Mouse (Mus musculus) embryonic facial prominence, embryonic 11.5 days (tissue): ENCODE data around the gene Kit. TPM values are rescaled to one million over a fixed set of nuclear protein-coding genes. Genes with fewer than 3 reads are reported as not detected.

ENCODE experiments used
- ATAC-seq: fragments of 200-750 bp; cut with Nextera tagmentation; replicated peaks from 2 replicates; pipeline ENCODE4 v1.8.0; 2017; ENCODE audit warnings: low read depth; ENCODE audit not compliant: insufficient number of reproducible peaks, low FRiP score, low TSS enrichment
- DNase-seq: peaks from one replicate; pipeline ENCODE4 v3.0.0-alpha.2; 2015; ENCODE audit warnings: low spot score
- H3K27ac ChIP-seq: fragments of 300-500 bp; sonication (generic); replicated peaks from 2 replicates; pipeline ENCODE4 v1.5.1; 2014; ENCODE audit warnings: mild to moderate bottlenecking, low read depth, low read length, control low read depth
- H3K27me3 ChIP-seq: fragments of 300-500 bp; sonication (generic); 2 replicates; pipeline ENCODE4 v1.6.1; 2014; ENCODE audit warnings: mild to moderate bottlenecking, low read length, moderate library complexity, mixed read lengths; ENCODE audit not compliant: control insufficient read depth, insufficient read depth
- H3K36me3 ChIP-seq: fragments of 300-500 bp; sonication (generic); replicated peaks from 2 replicates; pipeline ENCODE4 v1.6.1; 2014; ENCODE audit warnings: low read depth, mild to moderate bottlenecking, low read length, moderate library complexity, mixed read lengths; ENCODE audit not compliant: control insufficient read depth, insufficient read depth
- H3K4me1 ChIP-seq: fragments of 300-500 bp; sonication (generic); 2 replicates; pipeline ENCODE4 v1.6.1; 2014; ENCODE audit warnings: low read length, mixed read lengths; ENCODE audit not compliant: control insufficient read depth, insufficient read depth
- H3K4me2 ChIP-seq: fragments of 300-500 bp; sonication (generic); 2 replicates; pipeline ENCODE4 v1.6.1; 2014; ENCODE audit warnings: low read depth, mild to moderate bottlenecking, control low read depth, low read length, moderate library complexity
- H3K4me3 ChIP-seq: fragments of 300-500 bp; sonication (generic); 2 replicates; pipeline ENCODE4 v1.5.1; 2014; ENCODE audit warnings: low read depth, low read length, control low read depth
- H3K9ac ChIP-seq: fragments of 300-500 bp; sonication (generic); replicated peaks from 2 replicates; pipeline ENCODE4 v1.6.1; 2014; ENCODE audit warnings: mild to moderate bottlenecking, control low read depth, low read length
- H3K9me3 ChIP-seq: fragments of 300-500 bp; sonication (generic); replicated peaks from 2 replicates; pipeline ENCODE4 v1.6.1; 2016; ENCODE audit warnings: mild to moderate bottlenecking, low read length, inconsistent platforms, mixed read lengths; ENCODE audit not compliant: control insufficient read depth
- WGBS: fragments of 180-500 bp; shearing (Covaris S2); extraction: QIAGEN DNeasy Blood & Tissue Kit; methylation state at CpG from one replicate; pipeline ENCODE4 v1.1.7; 2014; 5-methylcytosine and 5-hydroxymethylcytosine counted together
- polyA plus RNA-seq: library from polyadenylated mRNA; unstranded; fragments of >200 nt; fragmentation: Nextera tagmentation; extraction: Ambion mirVana; gene quantifications from 2 replicates; pipeline ENCODE4 v1.2.1, GENCODE M21; 2014

The Kit gene
- polyA plus RNA-seq, 1 experiment from 2014 or later: 21.0 TPM

- no peaks in the 10 kb centered on the region for H3K9me3 ChIP-seq
- WGBS: 75% methylated on average over 7 of the region's 7 CpGs
- H3K4me2 ChIP-seq: no peak overlapping the region
- no peaks in the 10 kb centered on the region for H3K36me3 ChIP-seq
- H3K4me3 ChIP-seq: no peak overlapping the region
- no peak overlapping the region for H3K9ac ChIP-seq
- H3K27me3 ChIP-seq: no peaks in the 10 kb centered on the region
- no peak overlapping the region for H3K27ac ChIP-seq
- H3K4me1 ChIP-seq: peaks cover 4% of the 10 kb centered on the region; the same call in 1 of the 2 replicates
- no peak for DNase-seq
- ATAC-seq: no peak
Measured at GRCm38 (mm10) chr5:75578141-75578540, 3.4 kb downstream of the Kit start.

GRCm38 (mm10) chr5:75579244-75579643, 4.5 kb downstream of the Kit start:
- Histone ChIP-seq H3K36me3 (no peaks in the 10 kb centered on the region), H3K4me3 (no peak overlapping the region), H3K4me1 (peaks cover 4% of the 10 kb centered on the region; the same call in 1 of the 2 replicates), H3K4me2 (no peak overlapping the region), H3K27me3 (no peaks in the 10 kb centered on the region), H3K9ac (no peak overlapping the region), H3K9me3 (no peaks in the 10 kb centered on the region), H3K27ac (no peak overlapping the region)
- no peak for ATAC-seq
- 83% methylated on average over 5 of the region's 5 CpGs for WGBS
- no peak for DNase-seq

DNA sequence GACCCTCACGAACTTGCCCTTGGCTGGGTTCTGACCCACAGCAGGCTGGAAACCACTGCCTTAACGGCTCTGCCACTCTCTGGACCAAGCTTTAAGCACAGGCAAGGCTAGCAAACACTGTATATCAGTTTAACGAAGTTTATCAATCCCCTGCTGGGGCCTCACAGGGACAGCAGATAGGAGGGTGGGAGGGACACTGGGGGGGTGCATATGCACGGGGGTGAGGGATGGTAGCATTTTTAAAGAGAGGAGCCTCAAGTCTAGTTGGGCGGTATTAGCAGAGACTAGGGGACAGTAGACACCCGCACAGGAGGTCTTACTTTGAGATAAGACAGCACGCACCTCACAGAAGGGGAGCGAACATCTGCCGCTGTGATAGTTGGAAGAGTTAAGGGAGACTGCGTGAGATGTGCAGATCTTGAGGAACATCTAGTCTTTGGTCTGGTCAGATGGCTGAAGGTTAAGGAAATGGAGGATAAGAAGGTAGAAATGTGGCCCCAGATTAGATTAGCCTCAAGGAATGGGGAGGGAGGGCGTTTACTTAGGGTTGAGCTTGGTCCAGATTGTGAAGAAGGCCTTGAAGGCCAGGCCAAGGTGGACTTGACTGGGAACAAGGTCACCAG, 5.0 kb downstream of the Kit start:
- Histone ChIP-seq H3K27ac (no peak overlapping the region), H3K4me2 (no peak overlapping the region), H3K4me1 (peaks cover 4% of the 10 kb centered on the region; the same call in 1 of the 2 replicates), H3K9me3 (no peaks in the 10 kb centered on the region), H3K36me3 (no peaks in the 10 kb centered on the region), H3K27me3 (no peaks in the 10 kb centered on the region), H3K9ac (no peak overlapping the region), H3K4me3 (no peak overlapping the region)
- DNase-seq (no peak), ATAC-seq (no peak)
- 78% methylated on average over 11 of the region's 11 CpGs for WGBS

DNA sequence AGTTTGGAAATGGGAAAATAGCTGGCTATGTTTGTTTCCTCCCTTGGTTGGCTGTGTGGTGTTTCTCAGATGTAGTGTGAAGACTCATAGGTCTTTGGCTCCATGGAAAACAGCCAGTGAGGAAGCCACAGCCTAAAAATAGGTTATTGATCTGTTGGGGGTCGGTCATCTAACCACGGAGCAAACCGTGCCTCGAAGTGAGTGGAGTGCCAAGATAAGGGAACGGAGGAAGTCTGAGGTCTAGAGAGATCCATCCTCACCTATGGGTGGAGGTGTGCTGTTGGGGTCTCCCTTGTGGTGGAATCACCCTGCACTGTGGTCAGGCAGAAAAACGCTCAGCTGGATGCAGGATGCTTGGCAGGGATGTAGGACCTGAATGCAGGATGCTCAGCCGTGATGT, 7.2 kb downstream of the Kit start:
- DNase-seq: no peak
- H3K27me3 ChIP-seq: no peaks in the 10 kb centered on the region
- no peak overlapping the region for H3K9ac ChIP-seq
- no peak overlapping the region for H3K27ac ChIP-seq
- 86% methylated on average over 7 of the region's 7 CpGs for WGBS
- H3K36me3 ChIP-seq: no peaks in the 10 kb centered on the region
- no peak for ATAC-seq
- H3K9me3 ChIP-seq: no peaks in the 10 kb centered on the region
- H3K4me3 ChIP-seq: no peak overlapping the region
- H3K4me1 ChIP-seq: no peaks in the 10 kb centered on the region
- H3K4me2 ChIP-seq: no peak overlapping the region

DNA sequence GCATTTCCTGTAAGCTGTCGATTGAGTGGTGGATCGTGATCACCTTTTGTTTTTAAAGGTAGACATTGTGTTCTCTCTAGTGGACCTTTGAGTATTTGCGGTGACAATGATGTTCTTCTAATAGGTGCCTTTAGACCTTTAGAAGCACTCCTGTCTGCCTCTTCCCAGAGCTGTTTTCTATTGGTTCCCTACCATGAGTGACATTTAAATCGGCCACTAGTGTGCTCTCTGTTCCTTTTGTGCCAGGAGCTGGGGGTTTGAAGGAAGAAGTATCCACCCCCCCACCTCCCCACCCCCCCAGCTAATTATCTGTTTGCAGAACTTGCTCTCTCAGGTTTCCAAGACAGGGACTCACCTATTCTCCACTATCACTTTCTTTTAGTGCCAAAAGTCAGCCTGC, 13.1 kb downstream of the Kit start:
- Histone ChIP-seq H3K36me3 (no peaks in the 10 kb centered on the region), H3K9me3 (no peaks in the 10 kb centered on the region), H3K27ac (no peak overlapping the region), H3K4me1 (no peaks in the 10 kb centered on the region), H3K27me3 (no peaks in the 10 kb centered on the region), H3K4me3 (no peak overlapping the region), H3K4me2 (no peak overlapping the region), H3K9ac (no peak overlapping the region)
- ATAC-seq (no peak), DNase-seq (no peak)
- 93% methylated on average over 4 of the region's 4 CpGs for WGBS

DNA sequence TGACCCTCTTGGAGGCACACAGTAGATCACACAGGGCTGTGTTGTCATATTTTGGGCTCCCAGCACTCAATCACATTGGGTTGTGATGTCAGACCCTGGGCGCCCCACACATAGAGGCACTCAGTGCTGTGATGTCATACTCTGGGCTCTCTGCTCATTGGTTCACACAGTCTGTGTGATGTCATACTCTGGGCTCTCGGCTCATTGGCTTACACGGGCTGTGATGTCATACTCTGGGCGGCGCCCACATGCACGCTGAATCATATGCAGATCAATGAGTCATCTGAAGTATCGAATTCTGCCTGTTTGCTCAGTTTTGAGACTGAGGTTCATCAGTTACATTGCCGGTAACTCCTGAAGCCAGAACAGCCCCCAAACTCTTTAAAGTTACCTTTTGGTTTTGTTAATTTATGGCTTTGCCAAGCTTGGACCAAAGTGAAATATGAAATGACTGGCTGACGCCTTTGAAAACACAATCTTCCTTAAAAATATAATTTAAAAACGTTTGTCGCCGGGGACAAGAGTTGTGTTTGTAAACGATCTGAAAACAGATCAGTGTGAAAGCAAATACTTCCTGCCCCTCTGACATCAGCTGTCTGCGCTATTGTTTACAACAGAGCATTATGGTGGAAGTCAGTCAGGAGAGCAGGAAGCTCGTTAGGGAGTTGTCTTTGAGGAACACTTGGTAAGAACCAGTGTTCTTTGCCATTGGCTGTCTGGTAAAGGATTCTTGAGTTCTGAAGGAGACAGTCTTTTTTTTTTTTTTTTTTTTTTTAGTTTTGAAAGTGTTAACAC, 15.0 kb downstream of the Kit start:
- Histone ChIP-seq H3K4me3 (no peak overlapping the region), H3K27me3 (no peaks in the 10 kb centered on the region), H3K27ac (no peak overlapping the region), H3K9me3 (no peaks in the 10 kb centered on the region), H3K4me2 (no peak overlapping the region), H3K9ac (no peak overlapping the region), H3K4me1 (no peaks in the 10 kb centered on the region), H3K36me3 (no peaks in the 10 kb centered on the region)
- ATAC-seq: no peak
- no peak for DNase-seq
- WGBS: 79% methylated on average over 15 of the region's 15 CpGs

DNA sequence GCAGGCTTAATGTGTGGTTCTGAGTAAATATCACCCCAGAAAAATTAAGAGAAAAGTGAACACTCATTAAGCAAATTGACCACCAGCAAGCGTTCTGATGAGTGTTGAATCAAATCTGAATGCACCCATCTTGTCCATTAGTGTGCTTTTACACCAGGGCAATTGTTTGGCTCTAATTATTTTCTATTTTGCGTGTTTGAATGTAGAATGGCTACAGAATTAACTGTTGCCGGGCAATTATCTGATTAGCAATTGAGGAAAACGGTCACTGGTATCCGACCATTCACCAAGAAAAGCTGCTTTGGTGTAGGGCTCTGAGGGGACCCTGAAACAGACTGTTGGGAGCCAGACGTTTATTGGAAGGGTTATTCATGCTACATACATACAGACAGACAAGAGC, 16.2 kb downstream of the Kit start:
- Histone ChIP-seq H3K27ac (no peak overlapping the region), H3K27me3 (no peaks in the 10 kb centered on the region), H3K4me2 (no peak overlapping the region), H3K9me3 (no peaks in the 10 kb centered on the region), H3K36me3 (no peaks in the 10 kb centered on the region), H3K4me3 (no peak overlapping the region), H3K9ac (no peak overlapping the region), H3K4me1 (no peaks in the 10 kb centered on the region)
- no peak for DNase-seq
- WGBS: 55% methylated on average over 6 of the region's 6 CpGs
- ATAC-seq: no peak

DNA sequence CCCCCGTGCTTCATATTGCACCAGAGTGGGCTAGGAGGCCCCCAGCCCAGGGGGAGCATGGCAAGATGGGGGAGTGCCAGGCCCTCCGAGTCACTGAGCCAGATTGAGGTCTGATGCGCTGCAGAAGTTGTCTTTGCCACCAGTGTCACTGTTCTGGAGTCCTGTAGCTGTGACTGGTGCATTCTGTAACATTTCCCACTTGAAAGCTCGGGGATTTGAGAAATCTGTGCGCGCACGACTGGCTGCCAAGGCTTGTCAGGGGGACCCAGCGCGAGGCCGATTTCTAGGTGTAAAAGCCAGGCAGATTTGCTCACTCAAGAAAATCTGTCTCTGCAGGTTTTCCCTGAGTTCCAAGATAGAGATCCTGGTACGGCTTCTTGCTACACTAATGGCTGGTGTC, 16.9 kb downstream of the Kit start:
- H3K9ac ChIP-seq: no peak overlapping the region
- ATAC-seq (no peak), DNase-seq (no peak)
- no peak overlapping the region for H3K4me2 ChIP-seq
- H3K4me1 ChIP-seq: peaks cover 3% of the 10 kb centered on the region; the same call in 1 of the 2 replicates
- 78% methylated on average over 11 of the region's 11 CpGs for WGBS
- H3K27me3 ChIP-seq: no peaks in the 10 kb centered on the region
- H3K36me3 ChIP-seq: no peaks in the 10 kb centered on the region
- no peak overlapping the region for H3K4me3 ChIP-seq
- no peak overlapping the region for H3K27ac ChIP-seq
- no peaks in the 10 kb centered on the region for H3K9me3 ChIP-seq
